Mouse (Mus musculus): Measurements from ENCODE around the gene Rundc3a. TPM values are rescaled to one million over a fixed set of nuclear protein-coding genes. Genes with fewer than 3 reads are reported as not detected.
"Not testable (repeated sequence)": the region's sequence is repeated elsewhere in the genome, so short reads cannot be mapped to it uniquely, and the experiment has no call there.

Rundc3a gene
- polyA plus RNA-seq, 1 experiment from 2014 or later, result 9.2 TPM

- H3K9me3 ChIP-seq, result no peaks in the 10 kb centered on the region
These were observed 37.0 kb upstream of the Rundc3a start for GRCm38 (mm10) chr11:102356190-102356589.

GRCm38 (mm10) chr11:102356636-102357350 is 36.4 kb upstream of the Rundc3a start:
- H3K27ac ChIP-seq, result no peak overlapping the region
- no peaks in the 10 kb centered on the region for H3K4me1 ChIP-seq
- no peaks in the 10 kb centered on the region for H3K9me3 ChIP-seq
- no peak overlapping the region for H3K9ac ChIP-seq
- no peak for ATAC-seq (ENCODE audit: insufficient read depth, low FRiP score, low read depth)
- 67% methylated on average over 31 of the region's 31 CpGs for WGBS
- H3K27me3 ChIP-seq (replicated peaks), result no peaks in the 10 kb centered on the region; the same call in 1 of the 2 replicates
- H3K36me3 ChIP-seq, result no peaks in the 10 kb centered on the region
- H3K4me3 ChIP-seq (replicated peaks), result no peak overlapping the region
- H3K4me2 ChIP-seq, result no peak overlapping the region

More at GRCm38 (mm10) chr11:102356190-102356589, 37.0 kb upstream of the Rundc3a start:
- ATAC-seq (ENCODE audit: insufficient read depth, low FRiP score, low read depth), result no peak
- Histone ChIP-seq H3K27ac (no peak overlapping the region), H3K27me3 (replicated peaks) (no peaks in the 10 kb centered on the region; the same call in 1 of the 2 replicates), H3K4me2 (no peak overlapping the region), H3K4me1 (no peaks in the 10 kb centered on the region), H3K36me3 (no peaks in the 10 kb centered on the region), H3K9ac (no peak overlapping the region), H3K4me3 (replicated peaks) (no peak overlapping the region)
- 77% methylated on average over 12 of the region's 12 CpGs for WGBS

- Histone ChIP-seq H3K9me3 (no peaks in the 10 kb centered on the region), H3K27me3 (replicated peaks) (no peaks in the 10 kb centered on the region; the same call in 1 of the 2 replicates), H3K27ac (no peak overlapping the region), H3K4me1 (no peaks in the 10 kb centered on the region), H3K9ac (no peak overlapping the region), H3K4me3 (replicated peaks) (no peak overlapping the region), H3K36me3 (no peaks in the 10 kb centered on the region), H3K4me2 (no peak overlapping the region)
- 66% methylated on average over 10 of the region's 10 CpGs for WGBS
- no peak for ATAC-seq (ENCODE audit: insufficient read depth, low FRiP score, low read depth)
These were observed 34.8 kb upstream of the Rundc3a start for GRCm38 (mm10) chr11:102358365-102358764.

- 86% methylated on average over 8 of the region's 8 CpGs for WGBS
- no peak for ATAC-seq (ENCODE audit: insufficient read depth, low FRiP score, low read depth)
- Histone ChIP-seq H3K4me3 (replicated peaks) (no peak overlapping the region), H3K4me2 (no peak overlapping the region), H3K9ac (no peak overlapping the region), H3K4me1 (no peaks in the 10 kb centered on the region), H3K27me3 (replicated peaks) (no peaks in the 10 kb centered on the region; the same call in 1 of the 2 replicates), H3K36me3 (no peaks in the 10 kb centered on the region), H3K27ac (no peak overlapping the region), H3K9me3 (no peaks in the 10 kb centered on the region)
These were observed 31.3 kb upstream of the Rundc3a start for GRCm38 (mm10) chr11:102361776-102362495.

- Histone ChIP-seq H3K4me3 (replicated peaks) (no peak overlapping the region), H3K36me3 (no peaks in the 10 kb centered on the region), H3K27me3 (replicated peaks) (no peaks in the 10 kb centered on the region), H3K9me3 (no peaks in the 10 kb centered on the region), H3K4me1 (no peaks in the 10 kb centered on the region), H3K27ac (no peak overlapping the region), H3K4me2 (no peak overlapping the region), H3K9ac (no peak overlapping the region)
- 32% methylated on average over 2 of the region's 2 CpGs for WGBS
- peak; percentile 80 for ATAC-seq (ENCODE audit: insufficient read depth, low FRiP score, low read depth)
These were observed 29.6 kb upstream of the Rundc3a start for GRCm38 (mm10) chr11:102363623-102364022.

GRCm38 (mm10) chr11:102364570-102365371 is 28.4 kb upstream of the Rundc3a start:
- H3K4me1 ChIP-seq, result no peaks in the 10 kb centered on the region
- no peaks in the 10 kb centered on the region for H3K27me3 ChIP-seq (replicated peaks)
- ATAC-seq (ENCODE audit: insufficient read depth, low FRiP score, low read depth), result peak; percentile 89
- WGBS, result 65% methylated on average over 14 of the region's 14 CpGs
- no peak overlapping the region for H3K4me2 ChIP-seq
- H3K9me3 ChIP-seq, result no peaks in the 10 kb centered on the region
- no peak overlapping the region for H3K9ac ChIP-seq
- no peaks in the 10 kb centered on the region for H3K36me3 ChIP-seq
- no peak overlapping the region for H3K27ac ChIP-seq
- no peak overlapping the region for H3K4me3 ChIP-seq (replicated peaks)

GRCm38 (mm10) chr11:102365699-102366098 is 27.5 kb upstream of the Rundc3a start:
- no peak; the same call in 1 of the 2 replicates for ATAC-seq (ENCODE audit: insufficient read depth, low FRiP score, low read depth)
- whole genome bisulfite sequencing, result 49% methylated on average over 4 of the region's 4 CpGs
- Histone ChIP-seq H3K27me3 (replicated peaks) (no peaks in the 10 kb centered on the region), H3K4me2 (no peak overlapping the region), H3K9ac (no peak overlapping the region), H3K27ac (no peak overlapping the region), H3K9me3 (no peaks in the 10 kb centered on the region), H3K4me3 (replicated peaks) (no peak overlapping the region), H3K4me1 (no peaks in the 10 kb centered on the region), H3K36me3 (no peaks in the 10 kb centered on the region)

GRCm38 (mm10) chr11:102366103-102366502 is 27.1 kb upstream of the Rundc3a start, which contains the start of gene Slc4a1:
TSS of gene Slc4a1 (minus strand) at chr11:102366203.
- H3K9me3 ChIP-seq; H3K4me2 ChIP-seq; ATAC-seq (ENCODE audit: insufficient read depth, low FRiP score, low read depth); H3K36me3 ChIP-seq; H3K27me3 ChIP-seq (replicated peaks); H3K27ac ChIP-seq; H3K9ac ChIP-seq; H3K4me3 ChIP-seq (replicated peaks); H3K4me1 ChIP-seq: not testable (repeated sequence)
- WGBS, result 79% methylated on average over 8 of the region's 8 CpGs

GRCm38 (mm10) chr11:102367504-102368280 is 25.5 kb upstream of the Rundc3a start:
- no peaks in the 10 kb centered on the region for H3K9me3 ChIP-seq
- WGBS, result 71% methylated on average over 9 of the region's 9 CpGs
- H3K4me3 ChIP-seq (replicated peaks), result no peak overlapping the region
- no peak overlapping the region for H3K27ac ChIP-seq
- ATAC-seq (ENCODE audit: insufficient read depth, low FRiP score, low read depth), result no peak
- H3K9ac ChIP-seq, result no peak overlapping the region
- no peaks in the 10 kb centered on the region for H3K36me3 ChIP-seq
- no peaks in the 10 kb centered on the region for H3K27me3 ChIP-seq (replicated peaks)
- H3K4me1 ChIP-seq, result no peaks in the 10 kb centered on the region
- H3K4me2 ChIP-seq, result no peak overlapping the region

GRCm38 (mm10) chr11:102368347-102368746 is 24.9 kb upstream of the Rundc3a start:
- ATAC-seq (ENCODE audit: insufficient read depth, low FRiP score, low read depth), result no peak
- WGBS, result 75% methylated on average over 5 of the region's 5 CpGs
- H3K9me3 ChIP-seq, result no peaks in the 10 kb centered on the region
- no peaks in the 10 kb centered on the region for H3K36me3 ChIP-seq
- no peak overlapping the region for H3K4me2 ChIP-seq
- no peaks in the 10 kb centered on the region for H3K4me1 ChIP-seq
- no peak overlapping the region for H3K4me3 ChIP-seq (replicated peaks)
- H3K27me3 ChIP-seq (replicated peaks), result no peaks in the 10 kb centered on the region
- no peak overlapping the region for H3K27ac ChIP-seq
- H3K9ac ChIP-seq, result no peak overlapping the region

- no peak overlapping the region for H3K4me3 ChIP-seq (replicated peaks)
- H3K27me3 ChIP-seq (replicated peaks), result no peaks in the 10 kb centered on the region
- H3K27ac ChIP-seq, result no peak overlapping the region
- H3K36me3 ChIP-seq, result no peaks in the 10 kb centered on the region
- H3K4me1 ChIP-seq, result no peaks in the 10 kb centered on the region
- 64% methylated on average over 4 of the region's 4 CpGs for WGBS
- ATAC-seq (ENCODE audit: insufficient read depth, low FRiP score, low read depth), result no peak
- H3K9me3 ChIP-seq, result no peaks in the 10 kb centered on the region
- H3K9ac ChIP-seq, result no peak overlapping the region
- H3K4me2 ChIP-seq, result no peak overlapping the region
These were observed 23.9 kb upstream of the Rundc3a start for GRCm38 (mm10) chr11:102369263-102369662.
